Mouse (Mus musculus) lung, embryonic 15.5 days (tissue): ENCODE measurements around the gene Trim28. TPM values are rescaled to one million over a fixed set of nuclear protein-coding genes. Genes with fewer than 3 reads are reported as not detected.
"Not testable (repeated sequence)": the region's sequence is repeated elsewhere in the genome, so short reads cannot be mapped to it uniquely, and the experiment has no call there.

ENCODE experiments used
- ATAC-seq: fragments of 200-750 bp; cut with Nextera tagmentation; 2 replicates; pipeline ENCODE4 v1.8.0; 2017; ENCODE audit warnings: moderate number of reproducible peaks, borderline replicate concordance; ENCODE audit not compliant: low FRiP score, low TSS enrichment; ENCODE audit errors: extremely low read depth
- H3K27ac ChIP-seq: fragments of 300-500 bp; sonication (generic); 2 replicates; pipeline ENCODE4 v1.5.1; 2015; ENCODE audit warnings: moderate library complexity, mild to moderate bottlenecking, inconsistent platforms
- H3K27me3 ChIP-seq: fragments of 300-500 bp; sonication (generic); 2 replicates; pipeline ENCODE4 v1.6.1; 2015; ENCODE audit warnings: inconsistent platforms
- H3K36me3 ChIP-seq: fragments of 300-500 bp; sonication (generic); 2 replicates; pipeline ENCODE4 v1.6.1; 2015; ENCODE audit warnings: inconsistent platforms
- H3K4me1 ChIP-seq: fragments of 300-500 bp; sonication (generic); 2 replicates; pipeline ENCODE4 v1.6.1; 2015; ENCODE audit warnings: inconsistent platforms
- H3K4me2 ChIP-seq: fragments of 300-500 bp; sonication (generic); 2 replicates; pipeline ENCODE4 v1.6.1; 2015; ENCODE audit warnings: inconsistent platforms, mild to moderate bottlenecking, moderate library complexity
- H3K4me3 ChIP-seq: fragments of 300-500 bp; sonication (generic); 2 replicates; pipeline ENCODE4 v1.5.1; 2015; ENCODE audit warnings: mild to moderate bottlenecking, inconsistent platforms
- H3K9ac ChIP-seq: fragments of 300-500 bp; sonication (generic); 2 replicates; pipeline ENCODE4 v1.6.1; 2015; ENCODE audit warnings: inconsistent platforms
- H3K9me3 ChIP-seq: fragments of 300-500 bp; sonication (generic); 2 replicates; pipeline ENCODE4 v1.6.1; 2016; ENCODE audit warnings: inconsistent platforms
- WGBS: fragments of 180-500 bp; shearing (Covaris S2); methylation state at CpG from one replicate; pipeline ENCODE4 v1.1.7; 2015; 5-methylcytosine and 5-hydroxymethylcytosine counted together
- polyA plus RNA-seq: library from polyadenylated mRNA; unstranded; fragments of >200 nt; fragmentation: Nextera tagmentation; extraction: Ambion mirVana; gene quantifications from 2 replicates; pipeline ENCODE4 v1.2.1, GENCODE M21; 2015

Gene Trim28
- polyA plus RNA-seq, 1 experiment from 2014 or later, result 294 TPM

DNA sequence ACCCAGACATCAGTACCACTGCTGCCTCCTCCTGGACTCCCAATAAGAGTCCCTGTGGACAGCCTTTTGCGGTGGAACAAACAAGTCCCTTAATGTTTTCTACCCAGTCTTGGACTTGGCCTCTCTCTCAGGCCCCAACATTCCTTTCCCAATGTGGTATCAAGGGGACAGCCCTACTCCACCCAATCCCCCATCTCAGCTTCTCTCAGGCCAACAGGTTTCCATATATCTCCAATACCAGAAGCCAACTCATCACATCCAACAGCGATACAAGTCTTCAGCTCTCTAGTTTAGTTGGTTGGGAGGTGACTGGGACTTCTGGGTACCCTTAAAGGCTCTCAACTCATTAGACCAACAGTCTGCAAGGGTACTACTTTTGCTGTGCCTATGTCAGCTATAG lies 54.6 kb downstream of the Trim28 start:
- H3K27ac ChIP-seq, result no peak overlapping the region
- no peaks in the 10 kb centered on the region for H3K9me3 ChIP-seq
- WGBS, result 83% methylated on average over 2 of the region's 2 CpGs
- H3K4me1 ChIP-seq, result peaks cover 5% of the 10 kb centered on the region
- H3K4me2 ChIP-seq, result peak overlapping the region; percentile 80
- ATAC-seq, result no peak
- no peaks in the 10 kb centered on the region for H3K27me3 ChIP-seq
- H3K9ac ChIP-seq, result peak overlapping the region; percentile 64; the same call in 1 of the 2 replicates
- H3K36me3 ChIP-seq, result no peaks in the 10 kb centered on the region
- peak overlapping the region; percentile 66 for H3K4me3 ChIP-seq

DNA sequence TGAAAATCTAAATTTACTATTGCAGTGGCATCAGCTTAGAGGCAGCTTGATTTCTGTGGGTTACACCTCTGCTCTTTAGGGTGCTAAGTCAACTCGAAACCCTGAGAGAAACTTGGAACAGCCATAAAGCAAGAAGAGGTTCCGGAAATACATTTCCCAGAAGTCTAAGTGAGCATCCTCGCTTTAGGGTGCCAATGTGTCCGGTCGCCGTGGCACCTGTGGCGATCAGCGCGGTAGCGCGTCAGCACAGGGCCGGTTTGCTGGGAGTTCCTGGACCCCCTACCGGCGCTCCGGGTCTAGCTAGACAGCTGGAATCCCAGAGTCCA lies 55.0 kb downstream of the Trim28 start:
- no peaks in the 10 kb centered on the region for H3K36me3 ChIP-seq
- H3K4me3 ChIP-seq, result peak overlapping the region; percentile 66
- ATAC-seq, result no peak
- no peaks in the 10 kb centered on the region for H3K9me3 ChIP-seq
- H3K4me2 ChIP-seq, result peak overlapping the region; percentile 80
- peaks cover 5% of the 10 kb centered on the region for H3K4me1 ChIP-seq
- no peaks in the 10 kb centered on the region for H3K27me3 ChIP-seq
- peak overlapping the region; percentile 64 for H3K9ac ChIP-seq
- H3K27ac ChIP-seq, result peak overlapping the region; percentile 88
- under 1% methylated on average over 15 of the region's 15 CpGs for WGBS

DNA sequence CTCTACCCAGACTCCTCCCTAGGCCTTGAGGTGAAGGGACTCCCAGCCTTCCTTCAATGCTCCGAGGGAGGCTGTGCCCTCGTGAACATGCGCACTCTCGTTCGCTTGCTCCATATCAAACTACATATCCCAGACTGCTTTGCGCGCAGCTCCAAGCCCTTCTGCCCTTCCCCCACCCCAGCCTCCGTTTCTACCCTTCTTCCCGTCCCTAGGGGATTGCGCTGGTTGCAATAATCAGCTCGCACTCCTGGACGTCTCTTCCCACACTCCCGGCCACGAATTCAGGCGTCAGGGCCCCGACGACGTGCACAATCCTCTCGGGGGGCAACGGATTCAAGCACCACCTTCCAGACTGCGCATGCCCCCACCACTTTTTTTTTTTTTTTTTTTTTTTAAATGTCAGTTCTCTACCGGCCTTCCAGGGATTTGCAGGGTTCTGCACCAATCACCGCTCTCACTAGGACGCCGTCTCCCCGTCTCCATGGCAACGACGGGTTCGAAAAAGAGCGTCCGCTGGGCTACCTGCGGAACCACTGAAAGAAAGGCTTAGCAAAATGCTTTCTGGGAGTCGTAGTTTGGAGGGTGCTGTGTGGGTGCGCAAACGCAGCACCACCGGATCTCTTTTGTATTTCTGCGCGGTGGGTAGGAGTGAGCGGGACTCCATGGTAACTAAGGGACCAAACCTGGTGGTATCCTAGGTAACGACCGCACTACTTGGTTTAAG lies 55.5 kb downstream of the Trim28 start, which contains the start of gene Mzf1:
Mzf1 (minus strand) TSS at position 478 of the 724 bp plus-strand sequence.
- Histone ChIP-seq H3K27ac (peak within 1 kb of the TSS; percentile 88), H3K4me2 (peak within 1 kb of the TSS; percentile 80), H3K4me1 (peaks cover 5% of the 10 kb centered on the region), H3K4me3 (peak within 1 kb of the TSS; percentile 66), H3K27me3 (no peaks in the 10 kb centered on the region), H3K9me3 (no peaks in the 10 kb centered on the region), H3K9ac (peak within 1 kb of the TSS; percentile 64), H3K36me3 (no peaks in the 10 kb centered on the region)
- ATAC-seq, result peak; percentile 91
- under 1% methylated on average over 41 of the region's 41 CpGs for WGBS

DNA sequence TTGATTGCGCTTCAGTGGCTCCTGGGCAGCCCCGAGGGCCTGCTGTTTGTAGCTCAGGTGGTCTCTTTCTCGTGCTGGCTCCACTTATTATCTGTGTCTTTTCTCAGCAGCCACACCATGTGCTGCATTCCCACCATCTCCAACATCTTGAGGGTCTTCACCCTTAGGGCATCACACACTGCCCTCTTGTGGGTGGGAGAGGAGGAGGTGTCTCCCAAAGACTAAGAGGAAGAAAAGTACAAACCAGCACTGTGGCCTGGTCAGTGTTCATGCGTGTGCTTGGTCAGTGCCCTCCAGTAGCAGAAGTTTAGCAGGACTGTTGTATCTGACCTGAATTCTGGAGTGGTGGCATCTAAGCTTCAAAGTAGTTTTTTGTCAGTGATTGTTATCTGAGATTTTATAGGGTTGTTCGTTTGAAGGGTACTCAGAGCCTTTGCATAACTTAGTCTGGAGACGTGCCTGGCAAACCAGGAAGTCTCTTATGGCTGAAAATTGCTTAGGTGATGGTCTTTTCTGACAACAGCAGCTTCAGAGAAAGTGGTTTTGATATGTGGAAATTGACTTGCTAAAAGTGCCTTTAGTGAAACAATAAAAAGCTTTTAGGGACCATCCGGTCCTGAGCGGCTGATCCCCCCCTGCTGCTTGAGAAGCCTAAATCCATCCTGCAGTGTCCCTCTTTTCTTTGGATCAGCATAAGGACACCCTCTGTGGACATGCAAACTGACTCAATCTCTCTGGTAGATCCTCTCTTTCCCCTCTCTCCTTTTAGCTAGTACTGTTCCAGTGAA lies 58.2 kb downstream of the Trim28 start:
- Histone ChIP-seq H3K27ac (no peak overlapping the region), H3K36me3 (no peaks in the 10 kb centered on the region), H3K9me3 (no peaks in the 10 kb centered on the region), H3K9ac (no peak overlapping the region), H3K4me3 (no peak overlapping the region), H3K4me1 (peaks cover 5% of the 10 kb centered on the region), H3K27me3 (no peaks in the 10 kb centered on the region), H3K4me2 (no peak overlapping the region)
- 62% methylated on average over 8 of the region's 8 CpGs for WGBS
- no peak for ATAC-seq

DNA sequence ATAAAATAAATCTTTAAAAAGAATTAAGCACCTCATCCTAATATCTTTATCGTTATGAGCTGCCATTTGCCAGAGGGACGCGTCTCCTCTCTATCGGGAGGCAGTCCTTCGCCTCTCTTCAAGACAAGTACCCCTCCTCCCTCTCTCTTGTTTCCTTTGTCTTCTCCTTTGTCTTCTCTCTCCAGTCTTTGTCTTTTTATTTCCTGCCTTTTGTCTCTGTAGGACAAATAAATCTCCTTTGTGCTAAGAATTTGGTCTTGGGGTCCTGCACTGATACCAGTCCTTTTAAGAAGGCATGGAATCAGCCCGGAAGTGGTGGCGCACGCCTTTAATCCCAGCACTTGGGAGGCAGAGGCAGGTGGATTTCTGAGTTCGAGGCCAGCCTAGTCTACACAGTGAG lies 60.6 kb downstream of the Trim28 start:
- Histone ChIP-seq H3K4me1 (no peaks in the 10 kb centered on the region), H3K36me3 (no peaks in the 10 kb centered on the region), H3K4me2 (no peak overlapping the region), H3K27me3 (no peaks in the 10 kb centered on the region), H3K9ac (no peak overlapping the region), H3K9me3 (no peaks in the 10 kb centered on the region), H3K4me3 (no peak overlapping the region), H3K27ac (no peak overlapping the region)
- WGBS, result 92% methylated on average over 9 of the region's 9 CpGs
- ATAC-seq, result no peak

DNA sequence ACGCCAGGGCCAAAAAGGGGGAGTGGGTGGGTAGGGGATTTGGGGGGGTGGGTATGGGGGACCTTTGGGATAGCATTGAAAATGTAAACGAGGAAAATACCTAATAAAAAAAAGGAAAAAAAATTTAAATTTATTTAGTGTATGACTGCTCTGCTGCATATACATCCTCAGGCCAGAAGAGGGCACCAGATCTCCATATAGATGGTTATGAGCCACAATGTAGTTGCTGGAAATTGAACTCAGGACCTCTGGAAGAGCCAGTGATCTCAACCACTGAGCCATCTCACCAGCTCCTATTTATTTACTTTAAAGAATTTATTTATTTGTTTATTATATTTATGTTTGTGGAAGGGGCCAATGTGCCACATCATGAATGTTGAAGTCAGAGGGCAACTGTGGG lies 64.5 kb downstream of the Trim28 start:
- not testable (repeated sequence) for H3K4me2 ChIP-seq, H3K27ac ChIP-seq, H3K4me3 ChIP-seq, H3K9me3 ChIP-seq, H3K27me3 ChIP-seq, ATAC-seq, H3K36me3 ChIP-seq, H3K4me1 ChIP-seq, H3K9ac ChIP-seq
- 53% methylated on average over 2 of the region's 2 CpGs for WGBS

DNA sequence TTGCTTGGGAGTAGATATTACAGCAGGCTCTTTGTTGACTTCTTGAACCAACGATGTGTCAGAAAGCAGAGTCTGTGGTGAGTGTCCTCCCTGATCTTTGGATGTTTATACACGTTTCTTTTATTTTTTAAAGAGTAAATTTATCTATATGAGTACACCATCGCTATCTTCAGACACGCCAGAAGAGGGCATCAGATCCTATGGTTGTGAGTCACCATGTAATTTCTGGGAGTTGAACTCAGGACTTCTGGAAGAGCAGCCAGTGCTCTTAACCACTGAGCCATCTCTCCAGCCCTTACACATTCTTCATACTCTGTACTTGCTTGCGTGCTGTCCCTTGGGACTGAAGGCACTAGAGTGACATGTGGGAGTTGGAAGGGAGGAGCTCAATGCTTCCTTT lies 73.4 kb downstream of the Trim28 start:
- Histone ChIP-seq H3K9me3 (no peaks in the 10 kb centered on the region), H3K27me3 (no peaks in the 10 kb centered on the region), H3K4me3 (no peak overlapping the region), H3K9ac (no peak overlapping the region), H3K27ac (no peak overlapping the region), H3K4me1 (no peaks in the 10 kb centered on the region), H3K4me2 (no peak overlapping the region), H3K36me3 (no peaks in the 10 kb centered on the region)
- ATAC-seq, result no peak
- 57% methylated on average over 5 of the region's 5 CpGs for WGBS

Other genes with a start within 250 kb of the Trim28 start
- gene Zscan18, start 195.5 kb upstream of the Trim28 start, polyA plus RNA-seq, result 6.0 and 6.6 TPM in 2 replicates
- gene Zfp329, start 180.3 kb upstream of the Trim28 start, polyA plus RNA-seq, result 12.5 and 14.2 TPM in 2 replicates
- 40.0 and 48.4 TPM in 2 replicates for gene Zfp110, start 164.4 kb upstream of the Trim28 start, polyA plus RNA-seq
- 4.9 and 5.2 TPM in 2 replicates for gene Zfp128, start 117.9 kb upstream of the Trim28 start, polyA plus RNA-seq
- gene Zscan22, start 101.3 kb upstream of the Trim28 start, polyA plus RNA-seq, result 16.1 and 17.1 TPM in 2 replicates
- 1,008 and 1,109 TPM in 2 replicates for gene Rps5, start 76.8 kb upstream of the Trim28 start, polyA plus RNA-seq
- 0.98 and 1.3 TPM in 2 replicates for gene Rnf225, start 71.7 kb upstream of the Trim28 start, polyA plus RNA-seq
- 10.9 and 11.0 TPM in 2 replicates for gene Zfp324, start 33.3 kb upstream of the Trim28 start, polyA plus RNA-seq
- gene Zfp446, start 21.3 kb upstream of the Trim28 start, polyA plus RNA-seq, result 9.7 and 10.5 TPM in 2 replicates
- gene Slc27a5, start 922 bp upstream of the Trim28 start, polyA plus RNA-seq, result 0.09 TPM in 1 of 2 replicates, not detected in the other
- 24.8 and 27.8 TPM in 2 replicates for gene Zbtb45, start 10.9 kb downstream of the Trim28 start, polyA plus RNA-seq
- 138 and 140 TPM in 2 replicates for gene Chmp2a, start 35.7 kb downstream of the Trim28 start, polyA plus RNA-seq
- 114 and 122 TPM in 2 replicates for gene Ube2m, start 39.2 kb downstream of the Trim28 start, polyA plus RNA-seq
- gene Mzf1, start 55.6 kb downstream of the Trim28 start, polyA plus RNA-seq, result 2.9 and 3.1 TPM in 2 replicates
- gene Vmn1r85, start 96.1 kb downstream of the Trim28 start, polyA plus RNA-seq, result not detected in 2 replicates
- not detected in 2 replicates for gene Vmn1r86, start 120.8 kb downstream of the Trim28 start, polyA plus RNA-seq
- not detected in 2 replicates for gene Vmn1r87, start 141.0 kb downstream of the Trim28 start, polyA plus RNA-seq
- not detected in 2 replicates for gene Vmn1r88, start 160.5 kb downstream of the Trim28 start, polyA plus RNA-seq
- gene Vmn1r89, start 213.9 kb downstream of the Trim28 start, polyA plus RNA-seq, result not detected in 2 replicates